Comparison of ENCODE assay signal across 19 mouse cellular contexts in the genomic region with DNA sequence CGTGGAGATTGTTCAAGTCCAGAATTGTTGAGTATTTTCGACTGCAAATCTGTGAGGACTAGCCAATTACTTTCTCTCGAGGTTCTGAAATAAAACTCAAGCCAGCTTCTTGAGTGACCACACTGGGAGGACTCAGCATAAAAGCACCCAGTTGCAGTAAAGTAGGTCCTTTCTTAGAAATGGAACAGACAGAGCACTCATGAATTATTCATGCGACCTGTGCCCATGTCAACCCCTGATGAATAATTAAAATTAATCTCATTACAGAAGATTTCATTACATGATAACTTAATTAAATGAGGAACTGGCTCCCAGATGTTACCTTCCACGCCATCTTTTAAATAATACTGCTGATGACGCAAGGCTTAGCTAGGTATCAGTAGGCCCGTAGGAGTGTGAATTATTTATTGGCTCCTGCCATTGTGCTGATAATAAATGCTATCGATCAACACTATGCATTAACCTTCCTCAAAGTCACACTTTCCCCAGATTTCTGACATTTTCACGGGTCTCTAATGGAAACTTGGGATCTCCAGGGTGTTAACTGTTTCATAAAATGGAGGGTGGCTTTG.
A peak's percentile ranks its signal among the peaks of the same experiment; 100 is the strongest.
DNase-seq lines count a peak whose midpoint lies in the region; ATAC-seq and TF ChIP-seq lines count a peak whose summit lies in the region.
"Had no signal": no experiment of that assay in that cellular context is flagged by ENCODE, and none has a peak within 500 bp of the region (broad histone marks: within the 10 kb centered on the region; RNA-seq: fewer than 3 reads in every experiment).

No protein-coding gene starts in this region.

- H3K4me3 ChIP-seq in forebrain, embryonic 14.5 days (ENCODE audit: low read depth, low read length): no peak overlapping the region
- no peak overlapping the region for H3K4me3 ChIP-seq in forebrain, embryonic 16.5 days (replicated peaks; ENCODE audit: low read length)
- H3K4me3 ChIP-seq in hindbrain, embryonic 14.5 days (replicated peaks; ENCODE audit: low read length): no peak overlapping the region
- H3K4me3 ChIP-seq in midbrain, postnatal 0 days (ENCODE audit: low read depth, low read length): no peak overlapping the region
- H3K4me3 ChIP-seq in intestine, embryonic 15.5 days (replicated peaks): no peak overlapping the region
- H3K4me3 ChIP-seq: embryonic facial prominence, embryonic 13.5 days; heart, embryonic 13.5 days; limb, embryonic 12.5 days; liver, embryonic 12.5 days; megakaryocyte, embryonic 14.5 days had no signal

- 45% methylated on average over 9 of the region's 9 CpGs for whole genome bisulfite sequencing in forebrain, embryonic 14.5 days
- 39% methylated on average over 9 of the region's 9 CpGs for WGBS in forebrain, embryonic 16.5 days
- 38% methylated on average over 9 of the region's 9 CpGs for WGBS in hindbrain, embryonic 14.5 days
- 54% methylated on average over 9 of the region's 9 CpGs for WGBS in midbrain, postnatal 0 days
- 75% methylated on average over 9 of the region's 9 CpGs for WGBS in intestine, embryonic 15.5 days

- 0 out of 2 replicates have a peak, but pooled peaks have one; percentile 26 for ATAC-seq in forebrain, embryonic 14.5 days
- ATAC-seq in forebrain, embryonic 16.5 days: no peak
- peak; percentile 76; the same call in 1 of the 2 replicates for ATAC-seq in hindbrain, embryonic 14.5 days (ENCODE audit: low FRiP score)
- ATAC-seq in midbrain, postnatal 0 days (ENCODE audit: low FRiP score): 0 out of 2 replicates have a peak, but pooled peaks have one; percentile 31
- no peak for ATAC-seq in intestine, embryonic 15.5 days
- ATAC-seq: liver, embryonic 12.5 days had no signal

- no peak for TF ChIP-seq CTCF in brain, embryonic 14.5 days (IDR thresholded peaks at IDR 0.05; ENCODE audit: borderline replicate concordance, extremely low read depth, insufficient read depth, insufficient read length)
- no peak for TF ChIP-seq CTCF in midbrain, postnatal 0 days (IDR thresholded peaks at IDR 0.05)

- H3K27ac ChIP-seq in forebrain, embryonic 14.5 days (ENCODE audit: low read depth, low read length): no peak overlapping the region
- no peak overlapping the region for H3K27ac ChIP-seq in forebrain, embryonic 16.5 days (ENCODE audit: low read length)
- no peak overlapping the region for H3K27ac ChIP-seq in hindbrain, embryonic 14.5 days
- no peak overlapping the region for H3K27ac ChIP-seq in midbrain, postnatal 0 days (ENCODE audit: low read depth, low read length)
- no peak overlapping the region for H3K27ac ChIP-seq in intestine, embryonic 15.5 days
- H3K27ac ChIP-seq: embryonic facial prominence, embryonic 13.5 days; heart, embryonic 13.5 days; limb, embryonic 12.5 days; liver, embryonic 12.5 days had no signal

- no peak for DNase-seq in forebrain, embryonic 14.5 days (ENCODE audit: low spot score)
- DNase-seq in brain, embryonic 14.5 days (ENCODE audit: low read depth): peak; percentile 42
- DNase-seq in hindbrain, embryonic 14.5 days (ENCODE audit: low spot score): peak; percentile 43
- DNase-seq in midbrain, postnatal 0 days (ENCODE audit: low spot score): no peak
- DNase-seq in adrenal gland, postnatal 14 days: no peak
- DNase-seq: cerebellum, adult 8-10 months; gastrocnemius, postnatal 14 days; heart, adult 18-20 months; kidney, adult 9 months; kidney, postnatal 36 days; lung, adult 2 months; thymus, adult 2 months had no signal

- H3K4me2 ChIP-seq in forebrain, embryonic 14.5 days (ENCODE audit: low read length): no peak overlapping the region
- H3K4me2 ChIP-seq in forebrain, embryonic 16.5 days (ENCODE audit: low read length): no peak overlapping the region
- H3K4me2 ChIP-seq in hindbrain, embryonic 14.5 days (replicated peaks): no peak overlapping the region
- H3K4me2 ChIP-seq in midbrain, postnatal 0 days (ENCODE audit: low read depth, low read length, poor library complexity, severe bottlenecking): no peak overlapping the region
- H3K4me2 ChIP-seq in intestine, embryonic 15.5 days (replicated peaks): no peak overlapping the region
- H3K4me2 ChIP-seq: embryonic facial prominence, embryonic 13.5 days; heart, embryonic 13.5 days; limb, embryonic 12.5 days; liver, embryonic 12.5 days had no signal

- no peak for TF ChIP-seq POLR2A in brain, embryonic 14.5 days (IDR thresholded peaks at IDR 0.05; ENCODE audit: borderline replicate concordance, extremely low read depth, insufficient read depth, insufficient read length, poor library complexity, severe bottlenecking)

- no peak overlapping the region for H3K9ac ChIP-seq in forebrain, embryonic 14.5 days (ENCODE audit: low read length)
- no peak overlapping the region for H3K9ac ChIP-seq in forebrain, embryonic 16.5 days (replicated peaks; ENCODE audit: low read depth, low read length)
- no peak overlapping the region for H3K9ac ChIP-seq in hindbrain, embryonic 14.5 days
- no peak overlapping the region for H3K9ac ChIP-seq in midbrain, postnatal 0 days (replicated peaks; ENCODE audit: low read length, poor library complexity, severe bottlenecking)
- no peak overlapping the region for H3K9ac ChIP-seq in intestine, embryonic 15.5 days
- H3K9ac ChIP-seq: embryonic facial prominence, embryonic 13.5 days; heart, embryonic 13.5 days; limb, embryonic 12.5 days; liver, embryonic 12.5 days had no signal

- H3K4me1 ChIP-seq in forebrain, embryonic 14.5 days (ENCODE audit: control insufficient read depth, insufficient read depth, low read length): peaks cover 4% of the 10 kb centered on the region; the same call in 1 of the 2 replicates
- no peaks in the 10 kb centered on the region for H3K4me1 ChIP-seq in forebrain, embryonic 16.5 days (replicated peaks; ENCODE audit: control insufficient read depth, insufficient read depth, low read length)
- no peaks in the 10 kb centered on the region for H3K4me1 ChIP-seq in hindbrain, embryonic 14.5 days (replicated peaks; ENCODE audit: control insufficient read depth, insufficient read depth, low read length)
- no peaks in the 10 kb centered on the region for H3K4me1 ChIP-seq in midbrain, postnatal 0 days (ENCODE audit: insufficient read depth, low read length)
- no peaks in the 10 kb centered on the region for H3K4me1 ChIP-seq in intestine, embryonic 15.5 days (replicated peaks)
- H3K4me1 ChIP-seq: embryonic facial prominence, embryonic 13.5 days; heart, embryonic 13.5 days; limb, embryonic 12.5 days; liver, embryonic 12.5 days; megakaryocyte, embryonic 14.5 days had no signal

- H3K36me3 ChIP-seq in forebrain, embryonic 14.5 days (ENCODE audit: control insufficient read depth, insufficient read depth, low read length): no peaks in the 10 kb centered on the region
- no peaks in the 10 kb centered on the region for H3K36me3 ChIP-seq in forebrain, embryonic 16.5 days (ENCODE audit: control insufficient read depth, insufficient read depth)
- no peaks in the 10 kb centered on the region for H3K36me3 ChIP-seq in hindbrain, embryonic 14.5 days (replicated peaks; ENCODE audit: control insufficient read depth, insufficient read depth)
- H3K36me3 ChIP-seq in midbrain, postnatal 0 days (ENCODE audit: insufficient read depth, low read length): no peaks in the 10 kb centered on the region
- H3K36me3 ChIP-seq in intestine, embryonic 15.5 days: no peaks in the 10 kb centered on the region
- H3K36me3 ChIP-seq: embryonic facial prominence, embryonic 13.5 days; heart, embryonic 13.5 days; limb, embryonic 12.5 days; liver, embryonic 12.5 days had no signal

- H3K27me3 ChIP-seq in forebrain, embryonic 14.5 days (replicated peaks; ENCODE audit: control insufficient read depth, insufficient read depth, low read length): no peaks in the 10 kb centered on the region
- no peaks in the 10 kb centered on the region for H3K27me3 ChIP-seq in forebrain, embryonic 16.5 days (replicated peaks; ENCODE audit: control insufficient read depth, insufficient read depth, low read length)
- no peaks in the 10 kb centered on the region for H3K27me3 ChIP-seq in hindbrain, embryonic 14.5 days (ENCODE audit: control insufficient read depth, insufficient read depth, low read length)
- H3K27me3 ChIP-seq in midbrain, postnatal 0 days (ENCODE audit: insufficient read depth, low read length): no peaks in the 10 kb centered on the region
- H3K27me3 ChIP-seq in intestine, embryonic 15.5 days (replicated peaks): no peaks in the 10 kb centered on the region
- H3K27me3 ChIP-seq: embryonic facial prominence, embryonic 13.5 days; heart, embryonic 13.5 days; limb, embryonic 12.5 days; liver, embryonic 12.5 days; megakaryocyte, embryonic 14.5 days had no signal

- H3K9me3 ChIP-seq in forebrain, embryonic 14.5 days (replicated peaks; ENCODE audit: control insufficient read depth, low read length): no peaks in the 10 kb centered on the region
- H3K9me3 ChIP-seq in forebrain, embryonic 16.5 days (ENCODE audit: control insufficient read depth, low read length): no peaks in the 10 kb centered on the region
- no peaks in the 10 kb centered on the region for H3K9me3 ChIP-seq in hindbrain, embryonic 14.5 days (ENCODE audit: control insufficient read depth, low read length)
- no peaks in the 10 kb centered on the region for H3K9me3 ChIP-seq in midbrain, postnatal 0 days (ENCODE audit: low read length)
- no peaks in the 10 kb centered on the region for H3K9me3 ChIP-seq in intestine, embryonic 15.5 days
- H3K9me3 ChIP-seq: embryonic facial prominence, embryonic 13.5 days; heart, embryonic 13.5 days; limb, embryonic 12.5 days had no signal

Comparison
In these comparisons a context has a peak if more than half of its experiments do, and no peak if none do; other contexts are left out.
1. ATAC-seq: peak in forebrain, embryonic 14.5 days (single experiment), hindbrain, embryonic 14.5 days (single experiment) and midbrain, postnatal 0 days (single experiment); none in forebrain, embryonic 16.5 days (single experiment) and intestine, embryonic 15.5 days (single experiment).
2. DNase-seq: peak in brain, embryonic 14.5 days (single experiment) and hindbrain, embryonic 14.5 days (single experiment); none in forebrain, embryonic 14.5 days (single experiment), midbrain, postnatal 0 days (single experiment) and adrenal gland, postnatal 14 days (single experiment).